ENCODE assay signal across 21 mouse cellular contexts in genomic region chr10:9648464-9648863, GRCm38 (mm10). TPM values are rescaled to one million over a fixed set of nuclear protein-coding genes. Genes with fewer than 3 reads are reported as not detected.
DNase-seq lines count a peak whose midpoint lies in the region; ATAC-seq and TF ChIP-seq lines count a peak whose summit lies in the region.
"Had no signal": no experiment of that assay in that cellular context is flagged by ENCODE, and none has a peak within 500 bp of the region (broad histone marks: within the 10 kb centered on the region; RNA-seq: fewer than 3 reads in every experiment).

No protein-coding gene starts in this region.

- WGBS in intestine, embryonic 16.5 days, result 55% methylated on average over 2 of the region's 2 CpGs
- 52% methylated on average over 2 of the region's 2 CpGs for WGBS in intestine, postnatal 0 days

- no peak for TF ChIP-seq CTCF in intestine, postnatal 0 days (IDR thresholded peaks at IDR 0.05; ENCODE audit: low read depth)
- no peak for TF ChIP-seq CTCF in left cerebral cortex, adult 2 months (IDR thresholded peaks at IDR 0.05)

- peaks cover 10% of the 10 kb centered on the region for H3K4me1 ChIP-seq in intestine, embryonic 16.5 days (ENCODE audit: control insufficient read depth, insufficient read depth, low read length)
- 0 out of 2 replicates have a peak, but pooled peaks cover 2% of the 10 kb centered on the region for H3K4me1 ChIP-seq in intestine, postnatal 0 days (replicated peaks; ENCODE audit: control insufficient read depth, insufficient read depth, low read length)
- H3K4me1 ChIP-seq: limb, embryonic 15.5 days had no signal

- H3K27me3 ChIP-seq in intestine, embryonic 16.5 days (replicated peaks; ENCODE audit: control insufficient read depth, insufficient read depth, low read length), result no peaks in the 10 kb centered on the region
- H3K27me3 ChIP-seq in intestine, postnatal 0 days (replicated peaks; ENCODE audit: control insufficient read depth, insufficient read depth, low read length), result no peaks in the 10 kb centered on the region
- H3K27me3 ChIP-seq: limb, embryonic 15.5 days had no signal

- no peak overlapping the region for H3K4me3 ChIP-seq in intestine, embryonic 16.5 days (ENCODE audit: low read length)
- no peak overlapping the region for H3K4me3 ChIP-seq in intestine, postnatal 0 days (ENCODE audit: low read depth, low read length)
- no peak overlapping the region for H3K4me3 ChIP-seq in left cerebral cortex, adult 2 months
- H3K4me3 ChIP-seq: limb, embryonic 15.5 days had no signal

- no peaks in the 10 kb centered on the region for H3K9me3 ChIP-seq in intestine, embryonic 16.5 days (ENCODE audit: control insufficient read depth, low read length)
- no peaks in the 10 kb centered on the region for H3K9me3 ChIP-seq in intestine, postnatal 0 days (ENCODE audit: control insufficient read depth)
- H3K9me3 ChIP-seq: G1E; limb, embryonic 15.5 days had no signal

- 0 out of 2 replicates have a peak overlapping the region, but pooled peaks have one; percentile 20 for H3K27ac ChIP-seq in intestine, embryonic 16.5 days (ENCODE audit: low read length)
- no peak overlapping the region for H3K27ac ChIP-seq in intestine, postnatal 0 days (ENCODE audit: low read depth, low read length)
- H3K27ac ChIP-seq in left cerebral cortex, adult 2 months, result no peak overlapping the region
- H3K27ac ChIP-seq: hindbrain, embryonic 14.5 days; limb, embryonic 15.5 days had no signal

- intact Hi-C loops in left cerebral cortex, adult 2 months (cut with DNase I), result no loop called here

- H3K9ac ChIP-seq in intestine, embryonic 16.5 days (ENCODE audit: low read depth, low read length), result no peak overlapping the region
- H3K9ac ChIP-seq in intestine, postnatal 0 days (ENCODE audit: low read depth, low read length), result no peak overlapping the region
- H3K9ac ChIP-seq: hindbrain, embryonic 14.5 days; limb, embryonic 15.5 days had no signal

- 0 out of 2 replicates have a peak, but pooled peaks have one; percentile 38 for ATAC-seq in frontal cortex, adult (ENCODE audit: low TSS enrichment)
- no peak for ATAC-seq in intestine, embryonic 16.5 days
- ATAC-seq in intestine, postnatal 0 days, result no peak
- ATAC-seq in granulocyte monocyte progenitor cell, adult 5-6 weeks (replicated peaks; ENCODE audit: poor library complexity, severe bottlenecking), result peak; percentile 22; the same call in 1 of the 2 replicates
- ATAC-seq: forebrain, embryonic 14.5 days had no signal

- no peak for DNase-seq in frontal cortex, postnatal 14 days (ENCODE audit: low spot score in 2 of 2)
- peak; percentile 12 for DNase-seq in lung, postnatal 10 days
- DNase-seq in lung, postnatal 4 days, result no peak
- no peak for DNase-seq in left cerebral cortex, adult 2 months (ENCODE audit: extremely low spot score in 1 of 2, low spot score in 2 of 2)
- DNase-seq: adrenal gland, postnatal 14 days; cerebellum, adult 11-12 months; cerebellum, postnatal 25 days; embryo, embryonic 11 days; gastrocnemius, postnatal 36 days; heart, postnatal 36 days; retina, postnatal 1 day; thymus, adult 2 months had no signal

- no peaks in the 10 kb centered on the region for H3K36me3 ChIP-seq in intestine, embryonic 16.5 days (ENCODE audit: control insufficient read depth, insufficient read depth, low read length)
- no peaks in the 10 kb centered on the region for H3K36me3 ChIP-seq in intestine, postnatal 0 days (ENCODE audit: control insufficient read depth, insufficient read depth)
- H3K36me3 ChIP-seq: G1E; limb, embryonic 15.5 days had no signal

- no peak overlapping the region for H3K4me2 ChIP-seq in intestine, embryonic 16.5 days (ENCODE audit: low read depth, low read length)
- H3K4me2 ChIP-seq in intestine, postnatal 0 days (replicated peaks; ENCODE audit: low read depth), result no peak overlapping the region
- H3K4me2 ChIP-seq: hindbrain, embryonic 14.5 days; limb, embryonic 15.5 days had no signal

RNA-seq across cellular contexts. Expression of gene Samd5, which starts 26.5 kb away (rescaled TPM):
- polyA plus RNA-seq in intestine, embryonic 16.5 days (2015; fragmentation: Nextera tagmentation; extraction: Ambion mirVana), result 5.1 and 5.3 TPM in 2 replicates
- 2.2 and 2.9 TPM in 2 replicates for polyA plus RNA-seq in intestine, postnatal 0 days (2015; fragmentation: Nextera tagmentation; extraction: Ambion mirVana)
- total RNA-seq in granulocyte monocyte progenitor cell, adult 5-6 weeks (2014; fragmentation: Nextera tagmentation), result not detected in 2 replicates
- not detected in 2 replicates for total RNA-seq in granulocyte monocyte progenitor cell, adult 5-6 weeks (2017)
- 10 to 100 TPM in 1 of 2 experiments, 1 to 10 TPM in 1; 9.2 to 11.0 TPM for total RNA-seq in left cerebral cortex, adult 2 months (2021)
- total RNA-seq: monocyte, adult 5-6 weeks had no signal
- polyA plus RNA-seq: G1E had no signal

Comparison
In these comparisons a context has a peak if more than half of its experiments do, and no peak if none do; other contexts are left out.
1. ATAC-seq: peak in frontal cortex, adult (single experiment) and granulocyte monocyte progenitor cell, adult 5-6 weeks (single experiment); none in intestine, embryonic 16.5 days (single experiment) and intestine, postnatal 0 days (single experiment).
2. RNA of gene Samd5, which starts 26.5 kb away (total RNA-seq): 9.2 to 11.0 TPM in left cerebral cortex, adult 2 months; not detected in granulocyte monocyte progenitor cell, adult 5-6 weeks; every median in the first group is over 10 times any median in the second.